Mouse (Mus musculus) Patski (cell line): ENCODE measurements around the gene Sec24c. TPM values are rescaled to one million over a fixed set of nuclear protein-coding genes. Genes with fewer than 3 reads are reported as not detected.

Experiments
- ATAC-seq: fragments of 100-300 bp; one replicate; pipeline ENCODE4 v1.8.0; 2021
- CTCF ChIA-PET: fragments of 350-600 bp; sonication (Branson Sonifier 250); formaldehyde crosslinking; loops from one replicate; lab custom pipeline; 2022; ENCODE audit warnings: inconsistent platforms; lab: Charles Lee
- POLR2A ChIA-PET: fragments of 350-600 bp; sonication (Branson Sonifier 250); formaldehyde crosslinking; loops from one replicate; lab custom pipeline; 2022; ENCODE audit warnings: antibody characterized with exemption, inconsistent platforms; lab: Charles Lee
- DNase-seq: peaks from one replicate; pipeline ENCODE4 v3.0.0-alpha.2; 2011; ENCODE audit warnings: low read depth, low spot score
- H3K27me3 ChIP-seq: fragments of 371-371 bp; one replicate; pipeline ENCODE4 v1.5.1; 2021
- CTCF ChIP-seq: fragments of 100-300 bp; IDR thresholded peaks from one replicate; pipeline ENCODE4 v1.5.1; 2021
- in situ Hi-C: fragments of 300-500 bp; cut with MboI; formaldehyde crosslinking; loops from 3 replicates; pipeline ENCODE4 v1.11.1; 2018; ENCODE audit warnings: low pct_unique_long_range_greater_than_20kb, mixed read lengths
- polyA plus RNA-seq: library from polyadenylated mRNA; unstranded; gene quantifications from one replicate; pipeline ENCODE4 v1.2.3, GENCODE M21; 2021

Sec24c gene
- polyA plus RNA-seq, 1 experiment from 2014 or later, result 113 TPM

GRCm38 (mm10) chr14:20725660-20726339, 51.7 kb downstream of the Sec24c start:
- CTCF ChIA-PET, result interaction anchor here (1.0 kb wide), 1 partner anchor 11 kb away, joined by 3 read pairs; no protein-coding TSS in a partner anchor
- POLR2A ChIA-PET, result interaction anchor here (1.3 kb wide), 1 partner anchor 19 kb away, joined by 3 read pairs; the partner anchor contains the start of gene Zswim8
- H3K27me3 ChIP-seq, result no peaks in the 10 kb centered on the region
- TF ChIP-seq CTCF, result no peak
- no peak for ATAC-seq
- no peak for DNase-seq
- in situ Hi-C loops, result no loop called here

GRCm38 (mm10) chr14:20729871-20730270, 55.8 kb downstream of the Sec24c start:
- H3K27me3 ChIP-seq, result no peaks in the 10 kb centered on the region
- CTCF ChIA-PET, result no interaction called here
- ATAC-seq (no peak), DNase-seq (no peak)
- in situ Hi-C loops, result no loop called here
- no peak for TF ChIP-seq CTCF
- POLR2A ChIA-PET, result no interaction called here

- no peaks in the 10 kb centered on the region for H3K27me3 ChIP-seq
- POLR2A ChIA-PET, result interaction anchor here (1.0 to 1.1 kb wide), 3 partner anchors 9 to 31 kb away, joined by 3 read pairs; partner anchors contain the start of gene Zswim8
- ATAC-seq, result no peak
- CTCF ChIA-PET, result no interaction called here
- in situ Hi-C loops, result no loop called here
- no peak for DNase-seq
- TF ChIP-seq CTCF, result no peak
Measured at GRCm38 (mm10) chr14:20730853-20731602, 56.9 kb downstream of the Sec24c start.

GRCm38 (mm10) chr14:20733041-20733951, 59.2 kb downstream of the Sec24c start:
- no peak for ATAC-seq

GRCm38 (mm10) chr14:20733952-20734774, 60.1 kb downstream of the Sec24c start, which contains the start of gene Ndst2:
Gene Ndst2, minus strand, starts transcription at chr14:20734562.
- ATAC-seq (peak; percentile 82), DNase-seq (no peak)
- no peak for TF ChIP-seq CTCF
- CTCF ChIA-PET, result interaction anchor here (1.2 to 1.7 kb wide), 2 partner anchors 10 to 17 kb away, joined by 5 to 6 read pairs; no protein-coding TSS in a partner anchor
- no peaks in the 10 kb centered on the region for H3K27me3 ChIP-seq
- in situ Hi-C loops, result no loop called here
- POLR2A ChIA-PET, result interaction anchor here (1.0 to 1.4 kb wide), 3 partner anchors 26 to 61 kb away, joined by 3 to 4 read pairs (median 4); partner anchors contain the start of gene Zswim8

More at GRCm38 (mm10) chr14:20733041-20733951, 59.2 kb downstream of the Sec24c start:
- ChIA-PET POLR2A (interaction anchor here (1.0 to 1.4 kb wide), 3 partner anchors 25 to 62 kb away, joined by 3 to 4 read pairs (median 4); partner anchors contain the start of gene Zswim8), CTCF (interaction anchor here (1.2 to 1.7 kb wide), 2 partner anchors 9 to 16 kb away, joined by 5 to 6 read pairs; no protein-coding TSS in a partner anchor)
- no peaks in the 10 kb centered on the region for H3K27me3 ChIP-seq
- in situ Hi-C loops, result no loop called here
- no peak for TF ChIP-seq CTCF
- no peak for DNase-seq

- ATAC-seq (no peak), DNase-seq (no peak)
- H3K27me3 ChIP-seq, result no peaks in the 10 kb centered on the region
- no peak for TF ChIP-seq CTCF
- in situ Hi-C loops, result loop anchor here (5.0 kb wide), 1 partner anchor 137 kb away; no protein-coding TSS in a partner anchor
- POLR2A ChIA-PET, result no interaction called here
- CTCF ChIA-PET, result no interaction called here
Measured at GRCm38 (mm10) chr14:20735052-20735451, 60.9 kb downstream of the Sec24c start.

- in situ Hi-C loops, result loop anchor here (5.0 kb wide), 1 partner anchor 136 kb away; no protein-coding TSS in a partner anchor
- ChIA-PET CTCF (interaction anchor here (1.7 to 2.5 kb wide), 2 partner anchors 12 to 30 kb away, joined by 4 to 7 read pairs; no protein-coding TSS in a partner anchor), POLR2A (no interaction called here)
- no peak for TF ChIP-seq CTCF
- DNase-seq (no peak), ATAC-seq (no peak)
- no peaks in the 10 kb centered on the region for H3K27me3 ChIP-seq
Measured at GRCm38 (mm10) chr14:20735892-20736390, 61.8 kb downstream of the Sec24c start.

GRCm38 (mm10) chr14:20737306-20737705, 63.2 kb downstream of the Sec24c start:
- ATAC-seq (peak; percentile 27), DNase-seq (no peak)
- CTCF ChIA-PET, result interaction anchor here (0.5 to 2.5 kb wide), 10 partner anchors 9 to 269 kb away, joined by 3 to 7 read pairs (median 4); no protein-coding TSS in a partner anchor
- POLR2A ChIA-PET, result interaction anchor here (1.4 kb wide), 1 partner anchor 28 kb away, joined by 5 read pairs; no protein-coding TSS in a partner anchor
- in situ Hi-C loops, result loop anchor here (5.0 kb wide), 1 partner anchor 135 kb away; no protein-coding TSS in a partner anchor
- H3K27me3 ChIP-seq, result no peaks in the 10 kb centered on the region
- TF ChIP-seq CTCF, result no peak
